Mouse (Mus musculus) ES-E14 (cell line): ENCODE results near the gene Abi1. TPM values are rescaled to one million over a fixed set of nuclear protein-coding genes. Genes with fewer than 3 reads are reported as not detected.
"Not testable (repeated sequence)": the region's sequence is repeated elsewhere in the genome, so short reads cannot be mapped to it uniquely, and the experiment has no call there.

Experiments used
- DNase-seq: peaks from one replicate; pipeline ENCODE4 v3.0.0-alpha.2; 2013; ENCODE audit warnings: low read depth, low spot score
- H3K27ac ChIP-seq: 2 replicates; pipeline ENCODE4 v1.5.1; 2012; ENCODE audit warnings: low read depth, mild to moderate bottlenecking, low read length, moderate library complexity, mixed read lengths; ENCODE audit not compliant: poor library complexity, insufficient read depth, severe bottlenecking
- H3K36me3 ChIP-seq: 2 replicates; pipeline ENCODE4 v1.6.1; 2012; ENCODE audit warnings: mild to moderate bottlenecking, low read length, moderate library complexity, mixed read lengths; ENCODE audit not compliant: control insufficient read depth, poor library complexity, insufficient read depth, severe bottlenecking
- H3K4me1 ChIP-seq, 2 experiments: fragments of 150-350 bp in 1 of 2; sonication (generic) in 1 of 2; 2 replicates each; pipeline ENCODE4 v1.6.1; 2012; ENCODE audit warnings: low read length in 2 of 2, mild to moderate bottlenecking in 1 of 2, mixed read lengths in 1 of 2; ENCODE audit not compliant: control insufficient read depth in 2 of 2, insufficient read depth in 2 of 2, poor library complexity in 1 of 2
- H3K4me3 ChIP-seq, 2 experiments: fragments of 150-350 bp in 1 of 2; sonication (generic) in 1 of 2; 2 replicates each; pipeline ENCODE4 v1.5.1; 2012; ENCODE audit warnings: low read length in 2 of 2, low read depth in 1 of 2, mild to moderate bottlenecking in 1 of 2, mixed read lengths in 1 of 2; ENCODE audit not compliant: insufficient read depth in 1 of 2, poor library complexity in 1 of 2, severe bottlenecking in 1 of 2
- H3K9ac ChIP-seq: 2 replicates; pipeline ENCODE4 v1.6.1; 2012; ENCODE audit warnings: low read depth, mild to moderate bottlenecking, low read length, mixed read lengths; ENCODE audit not compliant: poor library complexity, insufficient read depth, severe bottlenecking
- H3K9me3 ChIP-seq: fragments of 150-350 bp; sonication (generic); 2 replicates; pipeline ENCODE4 v1.6.1; 2012; ENCODE audit warnings: low read depth, mild to moderate bottlenecking, low read length; ENCODE audit not compliant: control insufficient read depth, insufficient read depth
- CHD2 ChIP-seq: IDR thresholded peaks from 2 replicates; pipeline ENCODE4 v1.6.1; 2014; ENCODE audit warnings: mild to moderate bottlenecking, low read depth, low read length, inconsistent platforms
- HCFC1 ChIP-seq: IDR thresholded peaks from 2 replicates; pipeline ENCODE4 v1.6.1; 2012; ENCODE audit warnings: low read length, inconsistent platforms, borderline replicate concordance; ENCODE audit not compliant: insufficient read depth
- MAFK ChIP-seq: IDR thresholded peaks from 2 replicates; pipeline ENCODE4 v1.6.1; 2014; ENCODE audit warnings: mild to moderate bottlenecking, low read depth, low read length, inconsistent platforms; ENCODE audit not compliant: insufficient read depth
- ZC3H11A ChIP-seq: IDR thresholded peaks from 2 replicates; pipeline ENCODE4 v1.6.1; 2012; ENCODE audit warnings: low read depth, mild to moderate bottlenecking, inconsistent platforms, low read length, borderline replicate concordance
- ZNF384 ChIP-seq: IDR thresholded peaks from 2 replicates; pipeline ENCODE4 v1.6.1; 2012; ENCODE audit warnings: low read depth, low read length, inconsistent platforms
- in situ Hi-C, 2 experiments: fragments of 600-800 bp; cut with MboI; formaldehyde crosslinking; loops; one replicate each; pipeline ENCODE4 v1.15.1; 2025; ENCODE audit warnings: low sequenced_read_pairs in 2 of 2, inconsistent platforms in 1 of 2; ENCODE audit not compliant: unreplicated experiment in 2 of 2
- total RNA-seq: library from RNA; depleted of rRNA; stranded (reverse); fragments of 300-350 nt; gene quantifications from 2 replicates; pipeline ENCODE4 v1.2.3, GENCODE M21; 2012

Gene Abi1
- total RNA-seq, 1 experiment = 42.6 TPM

- Histone ChIP-seq H3K36me3 (no peaks in the 10 kb centered on the region; the same call in 1 of the 2 replicates), H3K4me3 (no peak overlapping the region), H3K4me1 (no peaks in the 10 kb centered on the region), H3K9ac (no peak overlapping the region), H3K9me3 (no peaks in the 10 kb centered on the region), H3K27ac (no peak overlapping the region)
- TF ChIP-seq ZNF384 (no peak), HCFC1 (no peak)
- no peak for DNase-seq
- in situ Hi-C loops = no loop called here
Measured at GRCm38 (mm10) chr2:23021320-23021719, 18.7 kb downstream of the Abi1 start.

GRCm38 (mm10) chr2:23019170-23019569, 20.9 kb downstream of the Abi1 start:
- Histone ChIP-seq H3K9me3 (no peaks in the 10 kb centered on the region), H3K4me1 (peaks cover 0 to 6% of the 10 kb centered on the region in 2 experiments), H3K27ac (no peak overlapping the region), H3K4me3 (no peak overlapping the region), H3K9ac (no peak overlapping the region), H3K36me3 (no peaks in the 10 kb centered on the region; the same call in 1 of the 2 replicates)
- in situ Hi-C loops = no loop called here
- DNase-seq = no peak
- TF ChIP-seq ZC3H11A (no peak), HCFC1 (no peak), MAFK (no peak), CHD2 (no peak), ZNF384 (no peak)

DNA sequence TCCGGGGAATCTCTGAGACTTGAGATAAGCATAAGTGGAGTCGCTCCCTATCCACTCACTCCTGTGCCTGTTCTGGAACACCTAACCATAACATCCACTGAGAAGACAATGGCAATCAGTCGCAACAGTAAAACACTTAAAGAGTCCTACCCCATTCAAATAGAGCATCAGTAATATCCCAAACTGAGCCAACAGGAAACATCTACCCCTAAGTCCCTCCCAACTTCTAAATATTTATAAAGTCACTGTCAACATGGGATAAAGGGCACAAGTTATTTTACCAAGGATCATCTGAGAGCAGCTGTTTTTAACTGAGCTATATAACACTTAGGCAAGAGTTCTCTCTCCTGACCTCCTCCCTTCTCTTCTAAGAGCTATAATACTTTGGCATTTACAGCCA, 23.9 kb downstream of the Abi1 start:
- H3K36me3 ChIP-seq = no peaks in the 10 kb centered on the region; the same call in 1 of the 2 replicates
- DNase-seq = no peak
- H3K9me3 ChIP-seq = no peaks in the 10 kb centered on the region
- in situ Hi-C loops = no loop called here
- no peak overlapping the region for H3K4me3 ChIP-seq
- TF ChIP-seq CHD2 = no peak
- no peak for TF ChIP-seq MAFK
- TF ChIP-seq HCFC1 = no peak
- no peak for TF ChIP-seq ZC3H11A
- TF ChIP-seq ZNF384 = no peak
- H3K4me1 ChIP-seq = peaks cover 0 to 6% of the 10 kb centered on the region in 2 experiments
- no peak overlapping the region for H3K27ac ChIP-seq
- H3K9ac ChIP-seq = no peak overlapping the region

DNA sequence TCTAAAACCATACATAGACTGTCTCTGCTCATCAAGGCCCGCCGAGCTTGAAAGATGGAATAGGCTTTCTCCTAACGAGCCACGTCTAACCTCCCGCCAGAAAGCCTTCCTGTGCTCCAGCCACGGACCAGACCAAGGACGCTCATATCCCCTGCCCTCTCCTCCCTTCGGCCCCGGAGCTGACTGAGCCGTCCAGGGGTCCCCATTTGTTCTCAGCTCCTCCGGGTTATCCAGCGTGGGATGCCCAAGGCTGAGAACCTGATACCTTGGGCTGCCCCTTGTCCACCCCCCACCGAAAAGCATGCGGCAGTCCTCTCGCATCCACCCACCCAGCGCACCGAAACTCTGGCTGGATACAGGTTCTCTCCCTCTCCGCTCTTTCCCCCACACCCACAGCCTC, 24.7 kb downstream of the Abi1 start:
- Histone ChIP-seq H3K4me1 (peaks cover 0 to 6% of the 10 kb centered on the region in 2 experiments), H3K9ac (peak overlapping the region; percentile 8), H3K36me3 (no peaks in the 10 kb centered on the region; the same call in 1 of the 2 replicates), H3K9me3 (no peaks in the 10 kb centered on the region), H3K4me3 (peak overlapping the region; percentile 7 to 21; a peak in 2 of 4 replicates), H3K27ac (no peak overlapping the region)
- in situ Hi-C loops = no loop called here
- TF ChIP-seq ZC3H11A = no peak
- no peak for TF ChIP-seq ZNF384
- no peak for TF ChIP-seq MAFK
- no peak for TF ChIP-seq HCFC1
- no peak for TF ChIP-seq CHD2
- DNase-seq = no peak

DNA sequence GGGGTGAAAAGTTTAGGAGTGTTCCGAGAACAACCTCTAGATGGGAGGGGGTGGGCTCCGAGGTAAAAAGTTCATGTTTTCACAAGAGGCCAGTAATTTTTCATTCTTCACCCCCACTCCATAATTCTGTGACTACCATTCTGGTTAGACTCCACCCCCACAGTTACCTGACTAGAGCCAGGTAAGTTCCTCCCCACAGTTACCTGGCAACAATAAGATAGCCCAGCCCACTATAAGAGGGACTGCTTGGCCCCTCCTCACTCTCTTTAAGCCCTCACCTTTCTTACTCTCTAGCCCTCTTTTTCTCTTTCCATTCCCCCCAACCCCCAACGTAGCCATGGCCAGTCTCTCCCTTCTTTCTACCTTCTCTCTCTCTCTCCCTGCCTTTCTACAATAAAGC, 25.1 kb downstream of the Abi1 start:
- DNase-seq, in situ Hi-C loops, H3K9ac ChIP-seq, H3K4me1 ChIP-seq, H3K36me3 ChIP-seq, H3K27ac ChIP-seq, H3K9me3 ChIP-seq: not testable (repeated sequence)
- H3K4me3 ChIP-seq = peak overlapping the region in 1 of 2 experiments; percentile 21; a peak in 1 of 4 replicates
